Mouse (Mus musculus) adrenal gland (tissue): Measurements from ENCODE around the gene AC124108.1.

Experiments
- intact Hi-C: fragments of 180-260 bp; cut with DNase I; formaldehyde crosslinking; loops from one replicate; pipeline ENCODE4 v1.15.1; 2025
- microRNA-seq, 2 experiments: library from miRNA; unstranded; fragments of <30 nt; microRNA quantifications; one replicate each; pipeline ENCODE4; 2019

Gene AC124108.1

DNA sequence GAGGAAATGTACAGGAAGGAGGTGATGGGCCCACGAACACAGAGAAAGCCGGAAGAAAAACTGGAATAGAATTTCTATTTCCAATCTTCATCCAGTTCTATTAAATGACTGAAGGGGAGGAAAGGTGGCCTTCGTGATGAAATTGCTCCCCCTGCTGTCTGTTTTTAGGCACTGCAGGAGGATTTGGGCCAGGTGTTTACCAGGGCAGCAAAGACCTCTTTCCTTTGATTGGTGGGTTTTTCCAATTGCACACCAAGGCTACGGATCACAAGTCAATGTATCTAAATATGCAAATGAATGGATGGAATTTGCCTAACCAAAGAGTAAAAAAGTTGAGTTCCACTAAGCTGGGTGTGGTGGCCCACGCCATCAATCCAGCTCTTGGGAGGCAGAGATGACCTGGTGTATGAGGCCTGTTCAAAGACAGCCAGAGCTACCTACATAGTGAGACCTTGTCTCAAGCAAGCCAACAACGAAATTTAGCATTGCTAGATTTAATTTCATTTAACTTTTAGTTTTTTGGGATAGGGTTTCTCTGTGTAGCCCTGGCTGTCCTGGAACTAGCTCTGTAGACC, 46.4 kb downstream of the AC124108.1 start:
- intact Hi-C loops: loop anchor here (2.0 to 5.0 kb wide), 2 partner anchors 81 to 120 kb away; no protein-coding TSS in a partner anchor

DNA sequence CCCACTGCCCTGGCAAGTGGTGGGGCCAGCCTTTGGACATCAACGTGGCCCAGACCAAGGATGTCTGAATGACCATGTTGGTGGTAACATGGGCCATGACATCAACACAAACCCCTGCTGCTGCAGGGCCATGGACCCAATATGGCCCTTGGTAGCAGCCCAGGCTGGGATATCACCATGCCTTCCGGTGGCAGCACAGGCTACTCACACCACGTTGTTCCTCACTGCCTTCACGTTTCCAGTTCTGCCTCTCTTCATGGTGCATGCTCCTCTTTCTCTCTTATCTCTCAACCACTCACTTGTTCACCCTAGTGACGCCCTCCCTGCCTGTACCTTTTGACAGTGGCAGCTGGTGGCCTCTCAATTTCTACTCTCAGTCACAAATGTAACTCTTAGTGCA, 53.8 kb downstream of the AC124108.1 start:
- intact Hi-C loops: no loop called here

DNA sequence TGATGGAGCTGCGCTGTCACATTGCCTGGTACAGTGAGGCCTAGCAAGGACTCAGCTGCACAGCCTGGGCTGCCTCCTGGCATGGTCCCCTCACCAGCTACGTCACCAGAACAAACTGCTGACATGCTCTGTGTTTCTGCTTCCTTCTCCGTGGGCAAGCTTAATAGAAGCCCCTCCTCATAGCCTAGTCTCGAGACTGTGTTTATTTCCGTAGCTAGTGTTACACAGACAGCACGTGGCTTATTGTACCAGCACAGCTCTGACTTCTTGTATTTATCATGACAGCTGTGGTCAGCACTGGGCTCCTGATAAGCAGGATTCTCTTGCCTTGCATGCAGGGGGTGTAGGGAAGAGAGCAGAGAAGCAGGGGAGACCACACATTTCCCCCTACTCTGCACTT, 54.9 kb downstream of the AC124108.1 start:
- intact Hi-C loops: no loop called here

- intact Hi-C loops: no loop called here
Measured at GRCm38 (mm10) chr1:132246641-132247040, 55.4 kb downstream of the AC124108.1 start.

DNA sequence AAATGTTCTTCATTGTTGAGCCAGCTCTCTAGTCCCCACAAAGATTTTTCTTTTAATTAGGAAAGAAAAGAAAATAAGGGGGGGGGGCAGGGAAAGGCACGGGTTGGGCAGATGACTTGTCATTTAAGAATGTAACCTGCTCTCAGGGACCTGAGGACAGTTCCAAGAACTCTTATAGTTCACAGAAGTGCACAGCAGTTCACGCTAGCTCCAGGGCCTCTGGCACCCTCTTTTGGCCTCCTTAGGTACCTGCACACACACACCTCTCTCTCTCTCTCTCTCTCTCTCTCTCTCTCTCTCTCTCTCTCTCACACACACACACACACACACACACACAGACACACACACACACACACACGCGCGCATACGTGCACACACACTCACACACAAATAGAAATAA, 63.2 kb downstream of the AC124108.1 start:
- intact Hi-C loops: no loop called here

Small RNAs within 50 kb of the gene (microRNA-seq; reads per million reads assigned to microRNA genes)
- gene Mir135b: 15.4 to 19.5 reads per million in 2 experiments
